Mouse (Mus musculus): ENCODE measurements at regions not wholly inside any gene's neighbourhood (a gene's known extent, or its start where the extent isn't known, plus 50 kb on each side); places are given as distances from the start of the nearest gene placed in this dataset.

- Histone ChIP-seq H3K36me3 (ENCODE audit: control insufficient read depth in 1 of 2, insufficient read depth in 2 of 2, low read length in 2 of 2) (no peaks in the 10 kb centered on the region), H3K27me3 (ENCODE audit: control insufficient read depth in 1 of 2, insufficient read depth in 2 of 2, low read length in 2 of 2) (no peaks in the 10 kb centered on the region), H3K9ac (ENCODE audit: control insufficient read depth, low read depth, low read length, poor library complexity, severe bottlenecking) (no peak overlapping the region), H3K4me1 (ENCODE audit: control insufficient read depth in 1 of 2, insufficient read depth in 2 of 2, low read length in 2 of 2) (no peaks in the 10 kb centered on the region), H3K79me2 (ENCODE audit: control insufficient read depth, insufficient read depth, low read length, poor library complexity) (no peaks in the 10 kb centered on the region), H3K9me3 (replicated peaks; ENCODE audit: insufficient read depth, low read length) (no peaks in the 10 kb centered on the region), H3K27ac (ENCODE audit: control insufficient read depth, low read depth, low read length) (no peak overlapping the region), H3K4me3 (ENCODE audit: control insufficient read depth in 1 of 2, insufficient read depth in 1 of 2, low read depth in 2 of 2, low read length in 2 of 2) (no peak overlapping the region)
- DNase-seq (ENCODE audit: low read depth, low spot score), result no peak
- TF ChIP-seq USF1 (IDR thresholded peaks at IDR 0.05; ENCODE audit: low read depth, low read length) (no peak), NRF1 (IDR thresholded peaks at IDR 0.05; ENCODE audit: insufficient read depth, low read depth, low read length, poor library complexity, severe bottlenecking) (no peak), RCOR1 (IDR thresholded peaks at IDR 0.05; ENCODE audit: low read depth, low read length) (no peak), CHD2 (IDR thresholded peaks at IDR 0.05; ENCODE audit: low read length) (no peak), POLR2AphosphoS2 (IDR thresholded peaks at IDR 0.05; ENCODE audit: low read length) (no peak), EP300 (IDR thresholded peaks at IDR 0.05; ENCODE audit: low read depth in 1 of 2, low read length in 2 of 2) (no peak), ZNF384 (IDR thresholded peaks at IDR 0.05; ENCODE audit: low read depth, low read length) (no peak), ZMIZ1 (IDR thresholded peaks at IDR 0.05; ENCODE audit: low read depth, low read length) (no peak), USF2 (IDR thresholded peaks at IDR 0.05; ENCODE audit: borderline replicate concordance in 1 of 2, insufficient read depth in 1 of 2, low read depth in 1 of 2, low read length in 2 of 2) (no peak)
Measured at GRCm38 (mm10) chr9:84369200-84369599, 444.3 kb downstream of the Bckdhb start.

- no peaks in the 10 kb centered on the region for H3K27me3 ChIP-seq (ENCODE audit: control insufficient read depth in 1 of 2, insufficient read depth in 2 of 2, low read length in 2 of 2)
- no peaks in the 10 kb centered on the region for H3K79me2 ChIP-seq (ENCODE audit: control insufficient read depth, insufficient read depth, low read length, poor library complexity)
- no peak overlapping the region for H3K9ac ChIP-seq (ENCODE audit: control insufficient read depth, low read depth, low read length, poor library complexity, severe bottlenecking)
- no peaks in the 10 kb centered on the region for H3K4me1 ChIP-seq (ENCODE audit: control insufficient read depth in 1 of 2, insufficient read depth in 2 of 2, low read length in 2 of 2)
- TF ChIP-seq SIN3A (IDR thresholded peaks at IDR 0.05; ENCODE audit: low read length) (no peak), NELFE (IDR thresholded peaks at IDR 0.05; ENCODE audit: low read depth, low read length) (no peak), GABPA (IDR thresholded peaks at IDR 0.05; ENCODE audit: low read depth, low read length) (no peak), POLR2AphosphoS2 (IDR thresholded peaks at IDR 0.05; ENCODE audit: low read length) (no peak), SMC3 (IDR thresholded peaks at IDR 0.05; ENCODE audit: low read depth, low read length) (no peak), MEF2A (IDR thresholded peaks at IDR 0.05; ENCODE audit: extremely low read depth, insufficient replicate concordance, low read depth, low read length, poor library complexity, severe bottlenecking) (no peak), MAFK (IDR thresholded peaks at IDR 0.05; ENCODE audit: borderline replicate concordance, low read depth, low read length) (no peak), POLR2AphosphoS5 (IDR thresholded peaks at IDR 0.05; ENCODE audit: borderline replicate concordance, low read depth, low read length) (no peak), KAT2A (conservative IDR thresholded peaks at IDR 0.05; ENCODE audit: low read depth, low read length) (no peak), GATA1 (IDR thresholded peaks at IDR 0.05; ENCODE audit: low read depth, low read length) (no peak), JUND (IDR thresholded peaks at IDR 0.05; ENCODE audit: low read depth, low read length) (no peak), HCFC1 (IDR thresholded peaks at IDR 0.05; ENCODE audit: low read depth, low read length) (no peak), CHD2 (IDR thresholded peaks at IDR 0.05; ENCODE audit: low read length) (no peak), MXI1 (IDR thresholded peaks at IDR 0.05; ENCODE audit: low read depth, low read length) (no peak), TBP (IDR thresholded peaks at IDR 0.05; ENCODE audit: low read depth, low read length) (no peak), MYC (IDR thresholded peaks at IDR 0.05; ENCODE audit: low read depth, low read length) (no peak), ELF1 (IDR thresholded peaks at IDR 0.05; ENCODE audit: low read depth, low read length) (no peak)
- no peak overlapping the region for H3K27ac ChIP-seq (ENCODE audit: control insufficient read depth, low read depth, low read length)
- no peak overlapping the region for H3K4me3 ChIP-seq (ENCODE audit: control insufficient read depth in 1 of 2, insufficient read depth in 1 of 2, low read depth in 2 of 2, low read length in 2 of 2)
- H3K36me3 ChIP-seq (ENCODE audit: control insufficient read depth in 1 of 2, insufficient read depth in 2 of 2, low read length in 2 of 2), result no peaks in the 10 kb centered on the region
- DNase-seq (ENCODE audit: low read depth, low spot score), result no peak
- no peaks in the 10 kb centered on the region for H3K9me3 ChIP-seq (replicated peaks; ENCODE audit: insufficient read depth, low read length)
Measured at GRCm38 (mm10) chr9:84370260-84370659, 445.3 kb downstream of the Bckdhb start.
